Mouse (Mus musculus) subcutaneous adipose tissue, adult 2 months (tissue): Measurements from ENCODE around the gene Hic1. TPM values are rescaled to one million over a fixed set of nuclear protein-coding genes. Genes with fewer than 3 reads are reported as not detected.

Experiments used
- polyA plus RNA-seq: library from polyadenylated mRNA; depleted of rRNA; stranded (reverse); fragments of >200 nt; gene quantifications from 2 replicates; pipeline ENCODE4 v1.2.3, GENCODE M21; 2012; ENCODE audit warnings: low replicate concordance; rRNA removed

Gene Hic1
- 29.2 and 89.3 TPM in 2 replicates for polyA plus RNA-seq

GRCm38 (mm10) chr11:75169405-75170080, at the start of gene Hic1:
Gene Hic1, minus strand, starts transcription at chr11:75169519.

GRCm38 (mm10) chr11:75193256-75194071, 24.1 kb upstream of the Hic1 start, which contains the start of gene Rtn4rl1:
Gene Rtn4rl1, plus strand, starts transcription at chr11:75193783.

GRCm38 (mm10) chr11:75190905-75191441, 21.7 kb upstream of the Hic1 start, which contains the start of gene Dph1:
Gene Dph1, minus strand, starts transcription at chr11:75191241.

GRCm38 (mm10) chr11:75178672-75179208, 9.4 kb upstream of the Hic1 start, which contains the start of gene Ovca2:
Gene Ovca2, minus strand, starts transcription at chr11:75178835.

Other genes with a start within 250 kb of the Hic1 start
- 27.4 and 49.0 TPM in 2 replicates for gene Smg6, start 243.7 kb downstream of the Hic1 start, polyA plus RNA-seq
- gene Srr, start 243.6 kb downstream of the Hic1 start, polyA plus RNA-seq: 13.4 and 16.7 TPM in 2 replicates
- 28.9 and 29.4 TPM in 2 replicates for gene Ovca2, start 9.3 kb upstream of the Hic1 start, polyA plus RNA-seq
- gene Dph1, start 21.7 kb upstream of the Hic1 start, polyA plus RNA-seq: 35.7 and 67.8 TPM in 2 replicates
- 10.6 and 33.3 TPM in 2 replicates for gene Rtn4rl1, start 24.3 kb upstream of the Hic1 start, polyA plus RNA-seq
- gene Rpa1, start 178.8 kb upstream of the Hic1 start, polyA plus RNA-seq: 20.4 and 33.2 TPM in 2 replicates
- 6.0 and 6.2 TPM in 2 replicates for gene Smyd4, start 178.9 kb upstream of the Hic1 start, polyA plus RNA-seq